Mouse (Mus musculus) naive thymus-derived CD4-positive, alpha-beta T cell, adult 2 months (primary cell): ENCODE results near the gene Slc25a20.

Source experiments
- DNase-seq: peaks from one replicate; pipeline ENCODE4 v3.0.0-alpha.2; 2011; ENCODE audit warnings: low read depth

Gene Slc25a20

DNA sequence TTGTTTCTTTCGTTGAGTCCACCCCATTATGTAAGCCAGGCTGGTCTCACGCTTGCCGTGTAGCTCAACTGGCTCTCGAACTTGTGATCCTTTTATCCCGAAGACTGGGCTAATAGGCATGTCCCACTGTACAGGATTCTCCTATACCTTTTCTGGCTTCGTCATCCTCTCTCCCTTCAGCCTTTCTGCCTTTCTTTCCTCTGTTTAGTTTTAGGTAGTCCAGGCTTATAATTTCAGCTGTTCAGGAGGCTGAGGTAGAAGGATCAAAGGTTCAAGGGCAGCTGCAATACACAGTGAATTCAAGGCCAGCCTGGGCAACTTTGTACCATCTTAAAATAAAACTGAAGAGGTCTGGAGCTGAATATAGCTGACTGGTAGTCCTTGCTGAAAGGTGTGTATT, 25.3 kb downstream of the Slc25a20 start:
- DNase-seq: no peak

DNA sequence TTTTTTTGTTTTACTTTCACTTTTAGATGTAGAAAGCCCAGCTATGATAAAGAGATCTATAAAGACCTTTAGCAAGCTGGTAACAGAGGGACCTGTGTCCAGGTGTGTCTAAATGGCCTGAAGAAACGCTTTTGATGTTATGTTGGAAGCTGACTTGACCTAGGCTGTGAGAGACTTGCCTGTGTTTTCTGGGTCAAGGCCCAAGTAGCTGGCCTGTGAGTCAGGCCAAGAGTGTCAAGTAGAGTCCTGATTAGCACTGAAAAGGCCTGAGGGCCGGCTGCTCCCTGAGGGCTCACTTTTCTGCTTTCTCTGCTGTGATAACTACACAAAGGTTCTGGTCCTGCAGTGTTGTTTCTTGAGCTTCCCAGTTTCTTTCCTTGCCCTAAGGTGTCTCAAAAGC, 25.8 kb downstream of the Slc25a20 start:
- DNase-seq: no peak

DNA sequence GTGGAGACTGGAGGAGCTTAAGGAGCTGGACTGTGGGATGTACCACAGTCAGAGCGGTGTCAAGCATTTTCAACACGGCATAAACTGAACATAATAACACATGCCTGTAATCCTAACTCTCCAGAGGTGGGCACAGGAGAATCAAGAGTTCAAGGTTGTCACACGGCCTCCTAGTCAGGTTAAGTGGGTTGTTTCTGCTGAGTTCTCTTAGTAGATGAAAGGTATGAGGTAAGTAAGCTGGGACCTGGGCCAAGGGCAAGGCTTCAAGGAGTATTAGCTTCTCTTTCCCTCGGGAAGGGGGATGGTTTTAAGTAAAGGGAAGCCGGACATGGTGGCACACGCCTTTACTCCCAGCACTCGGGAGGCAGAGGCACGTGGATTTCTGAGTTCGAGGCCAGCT, 26.6 kb downstream of the Slc25a20 start:
- no peak for DNase-seq

DNA sequence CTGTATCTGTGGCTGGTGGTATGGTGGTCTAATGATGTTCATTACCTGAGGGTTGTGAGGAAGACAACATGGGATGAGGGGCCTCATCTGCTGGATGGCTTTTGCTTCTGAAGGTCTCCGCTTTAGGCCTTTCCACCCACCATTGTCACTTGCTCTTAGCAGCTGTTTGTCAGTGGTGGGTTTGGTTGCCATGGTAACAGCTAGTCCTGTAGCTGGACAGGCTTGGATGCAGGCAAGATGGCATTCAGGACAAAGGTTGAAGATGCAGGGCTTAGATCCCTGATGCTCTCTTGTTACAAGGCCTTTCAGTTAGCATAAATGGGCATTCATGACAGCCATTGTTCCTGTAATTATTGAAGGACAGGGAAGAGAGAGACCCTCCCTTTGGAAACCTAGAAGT, 27.2 kb downstream of the Slc25a20 start, which contains the start of gene Prkar2a:
TSS of gene Prkar2a (plus strand) at position 209 of the 400 bp plus-strand sequence.
- no peak for DNase-seq

DNA sequence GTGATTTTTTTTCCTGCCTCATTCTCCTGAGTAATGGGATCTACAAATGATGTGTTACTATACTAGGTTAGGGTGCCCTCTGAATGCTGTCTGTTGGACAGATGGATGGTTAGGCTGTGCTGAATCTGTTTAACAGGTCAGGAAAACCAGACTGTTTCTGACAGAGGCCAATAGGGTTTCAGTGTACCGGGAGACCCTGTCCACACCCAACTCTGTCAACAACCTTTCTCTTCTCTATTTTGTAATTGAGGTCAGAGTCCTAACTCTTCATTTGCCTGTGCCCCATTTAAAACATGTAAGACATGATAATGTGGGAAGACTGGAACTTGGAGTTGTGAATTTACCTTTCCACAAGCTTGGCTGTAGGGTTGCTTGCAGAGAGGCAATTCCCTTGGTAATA, 28.1 kb downstream of the Slc25a20 start:
- DNase-seq: no peak

DNA sequence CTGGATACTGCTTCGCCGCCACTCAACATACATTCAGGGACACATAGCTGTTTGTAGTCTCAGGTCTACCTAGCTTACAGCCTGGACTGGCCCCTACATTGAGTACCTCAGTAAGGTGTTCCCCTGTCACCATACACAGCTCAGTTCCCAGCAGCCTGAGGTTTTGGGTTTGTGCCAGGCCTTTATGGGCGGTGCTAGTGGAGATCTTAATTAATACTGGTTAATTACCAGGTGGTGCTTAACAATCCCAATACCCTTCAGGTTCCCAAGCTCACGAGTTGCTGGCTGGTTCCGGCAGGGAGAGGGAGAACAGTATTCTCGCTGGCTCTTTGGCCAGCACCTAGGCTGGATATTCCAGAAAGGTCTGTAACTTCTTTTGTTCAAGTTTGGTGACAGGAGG, 29.0 kb downstream of the Slc25a20 start:
- DNase-seq: no peak

DNA sequence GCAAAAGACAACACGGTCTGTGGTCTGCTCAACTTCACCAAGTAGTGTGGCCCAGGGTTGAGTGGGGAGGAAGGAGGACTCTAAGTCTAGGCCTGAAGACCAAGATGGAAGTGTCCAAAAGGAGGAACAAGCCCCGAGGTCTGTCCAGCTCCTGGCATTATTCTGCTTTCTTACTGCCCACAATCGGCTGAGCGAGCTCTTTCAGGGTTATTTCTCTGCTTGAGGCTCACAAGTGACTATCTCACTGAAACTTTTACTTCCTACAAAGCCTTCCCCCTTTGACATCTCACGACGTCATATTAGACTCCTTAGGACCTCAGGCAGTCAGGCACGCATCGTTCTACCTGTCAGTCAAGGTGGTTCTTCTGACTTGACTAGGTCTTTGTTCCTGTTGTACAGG, 29.5 kb downstream of the Slc25a20 start:
- no peak for DNase-seq

DNA sequence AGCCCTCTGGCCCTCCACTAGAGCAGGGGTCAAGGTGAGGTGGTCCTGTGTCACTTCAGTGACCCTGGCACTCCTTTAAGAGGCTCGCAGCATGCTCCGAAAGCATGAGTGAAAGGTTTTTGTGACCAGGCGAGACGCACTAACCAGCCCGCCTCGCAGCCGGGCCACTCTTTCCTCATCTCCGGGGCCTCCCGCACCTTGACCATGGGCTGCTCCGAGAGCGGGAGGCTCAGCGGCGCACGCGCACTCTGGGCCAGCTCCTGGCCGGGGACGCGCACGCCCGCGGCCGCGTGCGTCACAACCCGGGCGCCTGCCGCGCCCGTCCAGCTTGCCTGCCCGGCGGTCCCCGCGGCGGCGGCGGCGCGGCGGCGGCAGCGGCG, 29.9 kb downstream of the Slc25a20 start:
- DNase-seq: peak; percentile 60

DNA sequence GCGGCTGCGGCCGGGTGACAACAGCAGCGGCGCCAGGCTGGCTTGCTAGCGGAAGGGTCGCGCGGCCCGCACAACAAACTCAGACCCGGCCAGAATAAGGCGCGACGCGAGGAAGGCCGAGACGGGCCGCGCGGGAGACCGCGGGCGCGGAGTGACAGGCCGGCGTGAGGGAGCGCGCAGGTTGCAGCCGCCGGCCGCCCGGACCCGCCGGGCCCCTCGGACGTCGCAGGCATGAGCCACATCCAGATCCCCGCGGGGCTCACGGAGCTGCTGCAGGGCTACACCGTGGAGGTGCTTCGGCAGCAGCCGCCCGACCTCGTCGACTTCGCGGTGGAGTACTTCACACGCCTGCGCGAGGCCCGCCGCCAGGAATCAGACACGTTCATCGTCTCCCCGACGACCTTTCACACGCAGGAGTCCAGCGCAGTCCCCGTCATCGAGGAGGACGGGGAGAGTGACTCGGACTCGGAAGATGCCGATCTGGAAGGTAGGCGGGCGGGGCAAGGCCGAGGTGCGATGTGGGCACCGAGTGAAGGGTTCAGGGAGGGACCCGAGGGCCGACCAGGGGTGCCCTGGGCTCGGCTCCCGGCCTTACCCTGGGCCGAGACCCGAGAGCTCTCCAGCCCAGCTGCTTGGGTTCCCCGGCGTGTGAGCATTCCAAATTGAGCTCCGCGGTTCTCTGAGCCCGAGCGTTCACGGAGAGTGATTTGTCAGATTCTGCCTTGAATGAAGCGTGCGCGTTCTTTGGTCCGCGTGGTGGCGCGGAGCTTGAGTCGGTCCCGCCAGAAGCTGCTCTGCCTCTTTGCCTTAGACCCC, 30.5 kb downstream of the Slc25a20 start:
- peak; percentile 67 for DNase-seq

DNA sequence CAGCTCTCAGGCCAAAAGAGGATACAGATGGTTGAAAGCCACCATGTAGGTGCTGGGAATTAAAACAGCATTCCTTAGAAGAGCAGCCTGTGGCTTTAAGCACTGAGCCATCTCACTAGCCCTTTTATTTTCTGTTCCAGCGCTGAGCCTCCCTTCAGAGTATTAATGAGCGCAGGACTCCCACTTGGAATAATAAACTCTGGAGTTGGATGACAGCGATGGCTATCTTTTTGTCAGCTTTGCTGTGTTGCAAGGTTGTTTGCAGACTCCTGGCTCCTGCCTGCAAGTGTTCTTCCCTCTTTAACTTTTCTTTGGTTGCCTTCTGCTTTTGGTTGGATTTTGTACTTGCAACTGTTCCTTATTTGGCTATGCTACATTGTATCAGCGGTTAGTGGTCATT, 32.1 kb downstream of the Slc25a20 start:
- no peak for DNase-seq

DNA sequence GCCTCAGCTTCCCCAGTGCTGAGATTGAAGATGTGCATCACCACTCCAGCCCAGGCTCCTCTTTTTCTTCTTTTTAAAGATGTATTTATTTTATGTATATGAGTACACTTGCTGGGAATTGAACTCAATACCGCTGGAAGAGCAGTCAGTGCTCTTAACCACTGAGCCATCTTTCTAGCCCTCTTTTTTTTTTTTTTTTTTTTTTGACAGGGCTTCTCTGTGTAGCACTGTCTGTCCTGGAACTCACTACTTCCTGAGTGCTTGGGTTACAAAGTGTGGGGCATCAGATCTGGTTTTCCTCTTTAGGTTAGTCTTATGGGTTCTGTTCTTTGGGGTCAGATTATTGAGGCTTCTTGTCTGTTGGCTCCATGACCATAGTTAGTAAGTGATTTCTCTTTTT, 32.6 kb downstream of the Slc25a20 start:
- no peak for DNase-seq

DNA sequence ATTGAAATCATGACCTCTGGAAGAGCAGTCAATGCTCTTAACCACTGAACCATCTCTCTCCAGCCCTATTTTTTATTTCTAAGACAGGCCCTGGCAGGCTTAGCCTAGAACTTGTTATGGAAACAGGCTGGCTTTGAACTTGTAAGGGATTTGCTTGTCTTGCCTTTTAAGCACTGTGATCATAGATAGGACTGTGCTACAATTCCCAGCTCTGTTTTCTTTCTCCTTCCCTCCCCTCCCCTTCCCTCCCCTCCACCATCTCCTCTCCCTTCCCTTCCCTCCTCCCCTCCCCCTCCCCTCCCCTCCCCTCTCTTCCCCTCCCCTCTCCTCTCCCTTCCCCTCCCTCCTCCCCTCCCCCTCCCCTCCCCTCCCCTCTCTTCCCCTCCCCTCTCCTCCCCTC, 40.6 kb downstream of the Slc25a20 start:
- DNase-seq: no peak

DNA sequence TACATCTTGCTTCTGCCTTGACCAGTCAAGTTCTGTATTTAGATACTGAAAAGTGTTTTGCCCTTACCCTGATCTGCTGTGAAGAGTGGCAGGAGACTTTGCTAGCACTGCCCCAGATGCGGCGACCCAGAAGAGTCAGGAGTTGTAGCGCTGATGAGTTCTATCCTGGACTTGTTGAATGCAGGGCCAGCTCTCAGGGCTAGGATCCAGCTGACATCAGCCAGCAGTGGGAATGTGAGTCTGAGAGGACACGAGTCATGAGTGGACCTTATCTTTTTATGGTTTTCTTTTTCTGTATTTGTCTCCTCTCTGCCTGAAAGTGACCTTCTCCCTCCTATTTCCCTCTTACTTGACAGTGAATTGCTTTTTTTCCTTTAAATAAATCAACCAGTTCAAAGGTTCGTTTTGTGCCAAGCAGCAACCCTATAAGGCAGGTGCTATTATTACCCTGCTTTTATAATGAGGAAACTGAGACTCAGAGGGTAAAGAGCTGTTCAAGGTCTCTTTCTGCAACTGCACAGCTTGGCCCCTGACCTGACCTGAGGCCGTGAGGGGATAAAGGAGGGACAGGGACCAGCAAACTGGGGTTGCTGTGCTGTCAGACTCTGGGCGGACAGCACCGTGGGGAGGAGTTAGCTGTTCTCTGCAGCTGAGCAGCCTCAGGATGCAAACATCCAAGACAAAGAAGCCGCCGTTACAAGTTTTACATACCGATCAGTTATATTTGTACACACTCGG, 41.7 kb downstream of the Slc25a20 start:
- no peak for DNase-seq

DNA sequence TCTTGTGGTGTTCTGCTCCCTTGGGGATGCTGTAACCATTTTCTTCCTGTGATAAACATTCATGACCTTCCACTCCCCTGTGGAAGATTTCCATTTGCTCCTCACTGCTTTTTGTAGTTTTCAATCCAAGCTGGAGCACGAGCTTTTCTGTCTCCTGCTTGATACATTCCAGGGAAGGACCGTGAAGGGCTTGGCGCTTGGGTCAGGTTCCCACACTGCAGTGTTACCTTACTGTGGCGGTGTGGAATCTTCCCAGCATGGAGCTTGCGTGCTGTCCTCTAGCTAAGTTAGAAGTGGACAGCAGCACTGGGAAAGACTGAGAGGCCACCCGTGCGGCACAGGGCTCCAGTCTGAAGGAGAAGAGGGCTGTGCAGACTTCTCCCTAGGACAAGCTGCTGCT, 42.7 kb downstream of the Slc25a20 start:
- no peak for DNase-seq

DNA sequence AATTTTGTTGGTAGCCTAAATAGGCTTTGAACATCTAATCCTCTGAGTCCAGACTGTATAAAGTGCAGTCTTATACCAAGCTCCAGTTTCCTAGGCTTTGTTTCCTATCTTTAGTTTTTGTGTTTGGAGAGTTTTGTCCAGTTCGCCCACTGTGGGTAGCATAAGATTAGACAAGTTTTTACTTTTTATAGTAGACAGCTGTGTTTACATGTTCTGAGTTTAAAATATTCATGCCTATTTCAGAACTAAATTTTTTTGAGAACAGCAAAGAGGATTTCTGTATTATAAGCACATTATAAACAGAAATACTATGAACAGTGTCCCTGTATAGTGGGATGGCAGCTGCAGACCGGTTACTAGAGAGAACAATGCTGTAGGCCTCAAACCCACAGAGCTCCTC, 45.3 kb downstream of the Slc25a20 start:
- DNase-seq: no peak

DNA sequence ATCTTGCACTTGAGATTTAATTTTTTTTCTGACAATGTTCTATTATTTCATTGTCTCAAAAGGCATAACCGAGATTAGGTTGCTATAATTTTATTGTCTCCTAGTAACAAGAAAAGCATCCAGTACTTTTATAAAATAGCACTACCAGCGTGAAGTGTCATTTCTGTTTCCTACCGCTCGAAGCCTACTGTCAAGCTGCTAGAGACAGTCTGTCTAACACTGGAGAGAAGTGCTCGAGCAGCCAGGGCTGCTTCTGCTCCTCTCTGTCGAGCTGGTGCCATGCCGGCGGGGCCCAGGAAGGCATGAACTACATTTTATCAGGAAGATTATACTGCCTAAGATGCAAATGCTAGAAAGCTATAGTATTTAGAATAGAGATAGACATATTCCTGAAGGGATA, 46.9 kb downstream of the Slc25a20 start:
- no peak for DNase-seq

DNA sequence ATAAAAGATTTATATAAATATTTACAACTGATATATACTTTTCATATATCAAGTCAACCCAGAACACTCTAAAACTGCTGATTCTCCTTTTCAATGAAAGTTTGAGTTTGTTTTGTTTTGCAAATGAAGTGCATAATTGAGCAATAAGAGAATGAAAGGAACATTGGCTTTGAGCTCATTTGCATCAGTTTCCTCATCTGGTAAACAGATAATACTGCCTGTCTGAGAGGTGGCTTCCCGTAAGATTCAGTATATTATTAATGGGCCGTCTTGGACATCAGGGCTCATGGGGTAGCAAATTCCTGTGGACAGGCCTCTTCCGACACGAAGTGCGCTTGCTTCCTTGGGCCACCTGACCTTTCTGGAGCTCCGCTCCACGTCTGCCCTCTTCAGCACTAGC, 48.9 kb downstream of the Slc25a20 start:
- no peak for DNase-seq

DNA sequence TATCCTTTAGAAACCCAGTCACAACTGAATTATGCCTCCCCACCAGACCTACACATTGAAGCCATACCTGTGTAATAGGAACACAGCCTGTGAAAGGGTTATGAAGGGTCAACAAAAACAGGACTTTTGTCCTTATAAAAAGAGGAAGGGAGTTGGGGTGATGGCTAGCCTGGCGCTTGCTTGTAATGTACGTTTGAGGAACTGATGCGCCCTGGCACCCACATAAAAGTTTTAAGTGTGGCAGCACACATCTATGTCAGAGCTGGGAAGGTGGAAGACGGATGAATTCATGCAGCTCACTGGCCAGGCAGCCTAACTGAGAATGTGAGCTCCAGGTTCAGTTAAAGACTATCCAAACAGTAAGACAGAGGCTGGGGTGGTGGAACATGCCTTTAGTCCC, 54.3 kb downstream of the Slc25a20 start:
- DNase-seq: no peak

DNA sequence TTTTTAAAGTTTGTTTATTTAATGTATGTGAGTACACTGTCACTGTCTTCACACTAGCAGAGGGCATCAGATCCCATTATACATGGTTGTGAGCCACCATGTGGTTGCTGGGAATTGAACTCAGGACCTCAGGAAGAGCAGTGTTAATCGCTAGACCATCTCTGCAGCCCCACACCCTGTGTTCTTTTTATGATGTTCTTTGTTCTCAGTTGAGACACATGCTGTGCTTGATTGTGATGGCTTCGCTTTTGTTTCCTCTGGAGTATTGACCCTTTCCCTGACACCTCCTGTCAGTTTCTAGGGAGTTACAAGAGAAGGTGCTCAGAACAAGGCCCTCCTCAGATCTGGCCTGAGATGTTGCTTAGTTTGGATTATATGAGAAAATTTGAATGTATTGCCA, 61.9 kb downstream of the Slc25a20 start:
- no peak for DNase-seq

DNA sequence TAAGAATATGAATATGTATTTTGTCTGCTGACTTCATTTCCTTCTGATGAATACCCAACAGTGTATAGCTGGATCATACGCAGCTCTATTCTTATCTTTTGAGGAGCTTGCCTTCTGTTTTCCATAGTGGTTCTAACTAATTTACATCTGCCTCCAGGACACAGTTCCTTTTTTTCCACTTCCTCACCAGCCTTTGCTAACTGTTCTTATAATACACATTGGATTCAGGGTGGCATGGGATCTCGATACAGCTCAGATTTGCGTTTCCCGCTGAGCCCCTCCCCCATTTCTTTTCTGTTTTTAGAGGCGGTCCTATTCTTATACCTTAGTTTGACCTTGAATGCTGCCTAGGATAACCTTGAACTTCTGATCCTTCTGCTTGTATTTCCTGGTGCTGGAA, 64.2 kb downstream of the Slc25a20 start:
- no peak for DNase-seq

DNA sequence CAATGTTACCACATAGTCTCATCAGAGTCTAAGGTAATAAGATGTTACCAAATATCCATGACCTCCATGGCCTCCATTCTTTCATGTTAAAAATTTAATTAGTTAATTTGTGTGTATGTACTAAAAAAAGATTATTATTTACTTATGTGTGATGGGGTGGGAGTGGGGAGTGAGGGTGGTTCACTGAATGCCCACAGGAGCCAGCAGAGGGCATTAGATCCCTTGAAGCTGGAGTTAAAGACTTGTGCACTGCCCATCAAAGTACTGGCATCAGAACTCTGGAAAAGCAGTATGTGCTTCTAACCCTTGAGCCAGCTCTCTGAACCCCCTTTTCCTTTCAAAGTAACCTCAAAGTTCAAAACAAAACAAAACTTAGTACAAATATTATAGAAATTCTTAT, 67.2 kb downstream of the Slc25a20 start:
- no peak for DNase-seq

DNA sequence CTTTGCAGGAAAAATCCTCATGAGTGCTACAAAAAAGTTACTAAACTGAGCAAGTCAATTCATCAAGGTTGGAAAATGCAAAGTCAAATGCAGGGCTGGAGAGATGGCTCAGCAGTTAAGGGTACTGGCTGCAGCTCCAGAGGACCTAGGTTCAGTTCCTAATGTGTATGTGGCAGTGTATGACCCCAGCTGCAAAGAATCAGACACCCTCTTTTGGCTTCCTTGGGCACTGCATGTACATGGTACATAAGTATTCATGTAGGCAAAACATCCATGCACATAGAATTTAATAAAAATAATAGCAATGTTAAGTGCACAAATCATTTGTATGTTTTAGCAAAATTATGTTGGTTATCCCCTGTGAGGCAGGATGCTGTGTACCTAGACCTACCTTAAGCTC, 70.6 kb downstream of the Slc25a20 start:
- no peak for DNase-seq
